Mouse (Mus musculus): ENCODE measurements around the gene Parp9. TPM values are rescaled to one million over a fixed set of nuclear protein-coding genes. Genes with fewer than 3 reads are reported as not detected.

Parp9 gene
- polyA plus RNA-seq, 1 experiment from 2014 or later: 8.2 TPM

GRCm38 (mm10) chr16:35907432-35908201 is 30.7 kb upstream of the Parp9 start:
- Histone ChIP-seq H3K27ac (no peak overlapping the region), H3K27me3 (no peaks in the 10 kb centered on the region), H3K36me3 (no peaks in the 10 kb centered on the region), H3K4me1 (no peaks in the 10 kb centered on the region), H3K9me3 (no peaks in the 10 kb centered on the region), H3K4me2 (no peak overlapping the region), H3K9ac (no peak overlapping the region), H3K4me3 (no peak overlapping the region)
- 48% methylated on average over 4 of the region's 4 CpGs for WGBS
- ATAC-seq (ENCODE audit: borderline replicate concordance, extremely low read depth, low FRiP score, low TSS enrichment): no peak

GRCm38 (mm10) chr16:35911449-35911848 is 26.8 kb upstream of the Parp9 start:
- Histone ChIP-seq H3K4me1 (no peaks in the 10 kb centered on the region), H3K4me2 (no peak overlapping the region), H3K9me3 (no peaks in the 10 kb centered on the region), H3K4me3 (no peak overlapping the region), H3K27me3 (no peaks in the 10 kb centered on the region), H3K27ac (no peak overlapping the region), H3K36me3 (no peaks in the 10 kb centered on the region), H3K9ac (no peak overlapping the region)
- WGBS: 50% methylated on average over 3 of the region's 3 CpGs
- no peak for ATAC-seq (ENCODE audit: borderline replicate concordance, extremely low read depth, low FRiP score, low TSS enrichment)

GRCm38 (mm10) chr16:35913526-35913925 is 24.7 kb upstream of the Parp9 start:
- no peak overlapping the region for H3K9ac ChIP-seq
- no peak overlapping the region for H3K4me2 ChIP-seq
- H3K36me3 ChIP-seq: no peaks in the 10 kb centered on the region
- H3K4me1 ChIP-seq: no peaks in the 10 kb centered on the region
- no peak overlapping the region for H3K27ac ChIP-seq
- no peak overlapping the region for H3K4me3 ChIP-seq
- ATAC-seq (ENCODE audit: borderline replicate concordance, extremely low read depth, low FRiP score, low TSS enrichment): no peak
- 63% methylated on average over 1 of the region's 1 CpGs for WGBS
- no peaks in the 10 kb centered on the region for H3K9me3 ChIP-seq
- no peaks in the 10 kb centered on the region for H3K27me3 ChIP-seq

GRCm38 (mm10) chr16:35914301-35914700 is 24.0 kb upstream of the Parp9 start:
- H3K9ac ChIP-seq: no peak overlapping the region
- H3K27ac ChIP-seq: no peak overlapping the region
- WGBS: 41% methylated on average over 5 of the region's 5 CpGs
- H3K9me3 ChIP-seq: no peaks in the 10 kb centered on the region
- H3K4me1 ChIP-seq: no peaks in the 10 kb centered on the region
- no peaks in the 10 kb centered on the region for H3K36me3 ChIP-seq
- H3K4me2 ChIP-seq: no peak overlapping the region
- no peak overlapping the region for H3K4me3 ChIP-seq
- ATAC-seq (ENCODE audit: borderline replicate concordance, extremely low read depth, low FRiP score, low TSS enrichment): no peak
- no peaks in the 10 kb centered on the region for H3K27me3 ChIP-seq

- no peak overlapping the region for H3K4me2 ChIP-seq
- H3K27ac ChIP-seq: no peak overlapping the region
- H3K4me1 ChIP-seq: no peaks in the 10 kb centered on the region
- H3K9ac ChIP-seq: no peak overlapping the region
- H3K27me3 ChIP-seq: no peaks in the 10 kb centered on the region
- no peak for ATAC-seq (ENCODE audit: borderline replicate concordance, extremely low read depth, low FRiP score, low TSS enrichment)
- no peak overlapping the region for H3K4me3 ChIP-seq
- H3K9me3 ChIP-seq: no peaks in the 10 kb centered on the region
- 80% methylated on average over 6 of the region's 6 CpGs for WGBS
- no peaks in the 10 kb centered on the region for H3K36me3 ChIP-seq
Measured at GRCm38 (mm10) chr16:35918721-35919543, 19.3 kb upstream of the Parp9 start.

GRCm38 (mm10) chr16:35921676-35922235 is 16.5 kb upstream of the Parp9 start:
- Histone ChIP-seq H3K36me3 (no peaks in the 10 kb centered on the region), H3K4me2 (no peak overlapping the region), H3K27me3 (no peaks in the 10 kb centered on the region), H3K27ac (no peak overlapping the region), H3K4me3 (no peak overlapping the region), H3K9me3 (no peaks in the 10 kb centered on the region), H3K9ac (no peak overlapping the region), H3K4me1 (no peaks in the 10 kb centered on the region)
- 64% methylated on average over 2 of the region's 2 CpGs for WGBS
- no peak for ATAC-seq (ENCODE audit: borderline replicate concordance, extremely low read depth, low FRiP score, low TSS enrichment)

GRCm38 (mm10) chr16:35922301-35922895 is 15.9 kb upstream of the Parp9 start:
- 59% methylated on average over 3 of the region's 3 CpGs for WGBS
- Histone ChIP-seq H3K4me1 (no peaks in the 10 kb centered on the region), H3K4me3 (no peak overlapping the region), H3K9ac (no peak overlapping the region), H3K36me3 (no peaks in the 10 kb centered on the region), H3K27me3 (no peaks in the 10 kb centered on the region), H3K4me2 (no peak overlapping the region), H3K27ac (no peak overlapping the region), H3K9me3 (no peaks in the 10 kb centered on the region)
- no peak for ATAC-seq (ENCODE audit: borderline replicate concordance, extremely low read depth, low FRiP score, low TSS enrichment)

GRCm38 (mm10) chr16:35923546-35924198 is 14.6 kb upstream of the Parp9 start:
- H3K4me1 ChIP-seq: no peaks in the 10 kb centered on the region

GRCm38 (mm10) chr16:35924341-35924740 is 13.9 kb upstream of the Parp9 start:
- Histone ChIP-seq H3K4me2 (no peak overlapping the region), H3K36me3 (no peaks in the 10 kb centered on the region), H3K9ac (no peak overlapping the region), H3K4me1 (no peaks in the 10 kb centered on the region), H3K9me3 (no peaks in the 10 kb centered on the region), H3K27me3 (no peaks in the 10 kb centered on the region), H3K27ac (no peak overlapping the region), H3K4me3 (no peak overlapping the region)
- ATAC-seq (ENCODE audit: borderline replicate concordance, extremely low read depth, low FRiP score, low TSS enrichment): no peak
- 85% methylated on average over 5 of the region's 5 CpGs for WGBS

More at GRCm38 (mm10) chr16:35923546-35924198, 14.6 kb upstream of the Parp9 start:
- ATAC-seq (ENCODE audit: borderline replicate concordance, extremely low read depth, low FRiP score, low TSS enrichment): no peak
- Histone ChIP-seq H3K9me3 (no peaks in the 10 kb centered on the region), H3K36me3 (no peaks in the 10 kb centered on the region), H3K4me3 (no peak overlapping the region), H3K27me3 (no peaks in the 10 kb centered on the region), H3K9ac (no peak overlapping the region), H3K4me2 (no peak overlapping the region), H3K27ac (no peak overlapping the region)
- WGBS: 64% methylated on average over 7 of the region's 7 CpGs

GRCm38 (mm10) chr16:35932179-35933055 is 5.9 kb upstream of the Parp9 start:
- Histone ChIP-seq H3K4me3 (no peak overlapping the region), H3K36me3 (no peaks in the 10 kb centered on the region), H3K4me2 (no peak overlapping the region), H3K9ac (no peak overlapping the region), H3K4me1 (no peaks in the 10 kb centered on the region), H3K27ac (no peak overlapping the region), H3K9me3 (no peaks in the 10 kb centered on the region), H3K27me3 (no peaks in the 10 kb centered on the region)
- no peak for ATAC-seq (ENCODE audit: borderline replicate concordance, extremely low read depth, low FRiP score, low TSS enrichment)
- WGBS: 77% methylated on average over 19 of the region's 19 CpGs

- WGBS: 72% methylated on average over 10 of the region's 10 CpGs
- no peaks in the 10 kb centered on the region for H3K36me3 ChIP-seq
- no peak for ATAC-seq (ENCODE audit: borderline replicate concordance, extremely low read depth, low FRiP score, low TSS enrichment)
- no peaks in the 10 kb centered on the region for H3K4me1 ChIP-seq
- H3K27me3 ChIP-seq: no peaks in the 10 kb centered on the region; the same call in 1 of the 2 replicates
- H3K9me3 ChIP-seq: no peaks in the 10 kb centered on the region
- H3K9ac ChIP-seq: no peak overlapping the region
- H3K4me3 ChIP-seq: no peak overlapping the region
- H3K27ac ChIP-seq: no peak overlapping the region
- no peak overlapping the region for H3K4me2 ChIP-seq
Measured at GRCm38 (mm10) chr16:35933181-35933580, 5.1 kb upstream of the Parp9 start.
